Mouse (Mus musculus) cortical plate, adult 2 months (tissue): ENCODE measurements around the gene Eif3c. TPM values are rescaled to one million over a fixed set of nuclear protein-coding genes. Genes with fewer than 3 reads are reported as not detected.

Experiments used
- H3K27ac ChIP-seq: fragments of 200-500 bp; 2 replicates; pipeline ENCODE4 v1.5.1; 2012; ENCODE audit warnings: low read length, control low read depth, inconsistent platforms; ENCODE audit not compliant: insufficient read depth
- H3K4me1 ChIP-seq: fragments of 200-500 bp; 2 replicates; pipeline ENCODE4 v1.6.1; 2011; ENCODE audit warnings: low read length; ENCODE audit not compliant: control insufficient read depth, insufficient read depth
- H3K4me3 ChIP-seq: fragments of 200-500 bp; 2 replicates; pipeline ENCODE4 v1.5.1; 2011; ENCODE audit warnings: mild to moderate bottlenecking, low read length, control low read depth; ENCODE audit not compliant: insufficient read depth
- CTCF ChIP-seq: fragments of 200-500 bp; IDR thresholded peaks from 2 replicates; pipeline ENCODE4 v1.5.1; 2011; ENCODE audit warnings: mild to moderate bottlenecking, control low read depth, low read length; ENCODE audit not compliant: insufficient read depth; ENCODE audit errors: extremely low read depth
- POLR2A ChIP-seq: fragments of 200-500 bp; IDR thresholded peaks from 2 replicates; pipeline ENCODE4 v1.6.1; 2011; ENCODE audit warnings: mild to moderate bottlenecking, low read length, control low read depth; ENCODE audit not compliant: insufficient read depth; ENCODE audit errors: extremely low read depth
- polyA plus RNA-seq: library from polyadenylated mRNA; depleted of rRNA; stranded (reverse); fragments of >200 nt; gene quantifications from 2 replicates; pipeline ENCODE4 v1.2.3, GENCODE M21; 2012; rRNA removed

Gene Eif3c
- 102 and 103 TPM in 2 replicates for polyA plus RNA-seq

- Histone ChIP-seq H3K4me1 (no peaks in the 10 kb centered on the region), H3K4me3 (peak within 1 kb of the TSS; percentile 67), H3K27ac (no peak within 1 kb of the TSS)
- TF ChIP-seq POLR2A, result peak; percentile 86
- no peak for TF ChIP-seq CTCF
Measured at GRCm38 (mm10) chr7:126566094-126566765, at the start of gene Eif3c. Eif3c (minus strand) TSS chr7:126566411.

- no peak for TF ChIP-seq POLR2A
- no peak for TF ChIP-seq CTCF
- no peak overlapping the region for H3K27ac ChIP-seq
- no peak overlapping the region for H3K4me3 ChIP-seq
- no peaks in the 10 kb centered on the region for H3K4me1 ChIP-seq
Measured at GRCm38 (mm10) chr7:126612736-126613135, 46.5 kb upstream of the Eif3c start.

DNA sequence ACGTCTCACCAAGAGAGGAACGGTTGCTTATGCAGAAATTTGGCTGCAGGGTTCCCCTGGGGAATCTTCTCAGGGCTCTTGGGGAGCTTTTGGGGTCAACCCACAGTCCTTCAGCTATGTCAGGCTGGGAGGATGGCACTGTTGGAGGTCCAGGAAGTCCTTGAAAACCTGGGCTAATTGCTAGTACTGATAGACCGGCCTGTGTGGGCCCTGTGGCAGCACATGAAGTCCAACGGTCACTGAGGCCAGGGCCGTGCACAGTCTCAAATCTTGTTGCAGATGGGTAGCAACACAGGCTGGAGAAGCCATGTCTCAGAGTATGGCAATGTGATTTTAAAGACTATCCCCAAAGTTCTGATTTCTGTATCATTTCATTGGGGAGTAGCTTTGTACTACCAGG lies 41.6 kb upstream of the Eif3c start:
- Histone ChIP-seq H3K4me1 (no peaks in the 10 kb centered on the region), H3K4me3 (no peak overlapping the region), H3K27ac (no peak overlapping the region)
- TF ChIP-seq CTCF, result no peak
- TF ChIP-seq POLR2A, result no peak

DNA sequence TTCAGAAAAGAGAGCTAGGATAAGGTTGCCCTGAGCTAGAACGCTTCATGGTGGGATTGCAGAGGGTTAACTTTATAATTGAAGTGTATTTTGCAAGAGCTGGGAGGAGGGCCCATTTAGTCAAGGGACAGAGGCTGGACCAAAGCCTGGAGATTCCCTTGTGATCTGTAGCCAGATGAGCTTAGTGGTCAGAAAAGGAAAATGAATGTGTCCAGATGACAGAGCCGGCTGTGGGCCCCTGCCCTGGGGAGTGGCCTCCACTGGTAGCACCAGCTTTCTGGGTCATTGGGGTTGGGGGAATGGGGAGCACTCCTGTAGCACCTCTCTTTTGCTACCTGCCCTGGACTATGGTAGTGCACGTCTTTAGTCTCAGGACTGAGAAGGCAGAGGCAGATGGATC lies 40.9 kb upstream of the Eif3c start:
- TF ChIP-seq POLR2A (no peak), CTCF (no peak)
- Histone ChIP-seq H3K27ac (no peak overlapping the region), H3K4me1 (no peaks in the 10 kb centered on the region), H3K4me3 (no peak overlapping the region)

DNA sequence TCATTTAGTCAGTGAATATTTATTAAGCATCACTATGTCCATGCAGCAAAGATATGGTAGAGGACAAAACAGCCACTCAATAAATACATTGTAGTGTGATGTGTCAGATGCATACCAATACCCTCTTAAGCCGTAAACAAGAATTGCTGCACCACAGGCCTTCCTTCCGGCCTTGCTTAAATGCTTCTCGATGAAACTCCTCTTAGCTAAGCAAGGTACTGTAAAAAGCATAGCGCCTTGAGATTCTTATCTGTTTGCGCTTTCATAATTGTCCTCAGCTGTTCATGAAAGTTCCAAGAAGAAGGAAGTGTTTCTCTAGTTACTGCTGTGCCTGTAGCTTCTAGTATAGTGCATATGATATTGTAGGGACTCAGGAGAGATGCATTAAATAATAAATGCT lies 40.4 kb upstream of the Eif3c start:
- H3K4me1 ChIP-seq, result no peaks in the 10 kb centered on the region
- TF ChIP-seq CTCF, result no peak
- TF ChIP-seq POLR2A, result no peak
- no peak overlapping the region for H3K27ac ChIP-seq
- H3K4me3 ChIP-seq, result no peak overlapping the region

- Histone ChIP-seq H3K4me3 (no peak overlapping the region), H3K27ac (no peak overlapping the region), H3K4me1 (no peaks in the 10 kb centered on the region)
- no peak for TF ChIP-seq POLR2A
- no peak for TF ChIP-seq CTCF
Measured at GRCm38 (mm10) chr7:126602650-126603049, 36.4 kb upstream of the Eif3c start.

- no peak for TF ChIP-seq CTCF
- TF ChIP-seq POLR2A, result no peak
- Histone ChIP-seq H3K4me3 (no peak overlapping the region), H3K4me1 (no peaks in the 10 kb centered on the region), H3K27ac (no peak overlapping the region)
Measured at GRCm38 (mm10) chr7:126601896-126602295, 35.7 kb upstream of the Eif3c start.

DNA sequence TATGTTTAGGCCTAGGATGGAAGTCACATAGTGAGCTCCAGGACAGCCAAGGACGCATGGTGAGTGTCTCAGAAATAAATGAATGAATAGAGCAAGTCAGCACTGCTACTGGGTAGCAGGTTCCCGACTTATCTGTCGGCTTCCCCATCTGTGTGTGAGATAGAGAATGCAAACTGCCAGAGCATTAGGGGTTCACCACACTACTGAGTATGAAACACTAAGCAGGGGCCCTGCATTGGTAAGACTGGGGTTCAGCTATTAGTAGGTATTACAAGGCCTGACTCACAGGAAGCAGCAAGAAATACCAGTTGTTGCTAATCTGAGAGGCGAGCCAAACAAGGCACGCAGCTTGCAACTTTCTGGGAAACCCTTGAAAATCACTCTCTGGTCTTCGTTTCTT lies 32.7 kb upstream of the Eif3c start:
- Histone ChIP-seq H3K4me3 (no peak overlapping the region), H3K4me1 (no peaks in the 10 kb centered on the region), H3K27ac (no peak overlapping the region)
- TF ChIP-seq POLR2A (no peak), CTCF (no peak)

DNA sequence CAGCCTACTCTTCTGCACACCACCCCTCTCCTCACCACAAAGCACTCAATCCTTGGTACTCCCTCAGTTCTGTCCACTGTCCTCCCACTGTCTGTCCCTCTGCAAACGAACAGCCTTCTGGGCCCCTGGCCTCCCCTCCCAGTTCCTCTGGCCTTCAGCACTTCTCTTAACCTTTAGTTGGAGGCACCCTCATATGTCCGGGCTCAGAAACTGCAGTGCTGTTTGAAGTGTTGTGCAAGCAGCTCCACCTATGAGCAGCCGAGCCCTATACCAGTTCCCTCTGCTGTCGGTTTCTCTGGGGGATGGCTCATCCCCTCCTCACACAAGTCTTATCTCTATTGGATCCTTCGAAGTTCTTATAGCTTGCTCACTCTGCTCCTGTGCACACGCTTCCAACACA lies 30.2 kb upstream of the Eif3c start:
- Histone ChIP-seq H3K27ac (no peak overlapping the region), H3K4me1 (no peaks in the 10 kb centered on the region), H3K4me3 (no peak overlapping the region)
- TF ChIP-seq POLR2A (no peak), CTCF (no peak)

DNA sequence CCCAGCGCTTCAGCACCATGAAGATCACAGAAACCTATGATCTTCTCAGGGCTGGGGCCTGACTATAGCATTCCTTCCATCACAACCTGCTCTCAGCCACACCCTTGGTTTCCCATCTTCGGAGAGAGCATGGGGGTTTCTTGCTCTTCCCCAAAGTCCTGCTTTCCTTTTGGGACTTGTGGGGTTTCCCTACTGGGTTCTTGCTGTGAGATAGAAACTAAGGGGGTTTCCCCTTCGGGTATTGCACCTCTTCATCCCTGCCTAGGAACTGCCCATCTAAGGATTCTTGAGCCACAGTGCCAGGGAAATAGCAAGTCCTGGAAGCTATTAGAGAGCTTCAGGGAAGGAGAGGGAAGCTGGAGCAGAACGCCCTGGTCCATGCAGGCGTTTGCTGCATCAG lies 29.7 kb upstream of the Eif3c start:
- Histone ChIP-seq H3K4me3 (no peak overlapping the region), H3K27ac (no peak overlapping the region), H3K4me1 (no peaks in the 10 kb centered on the region)
- TF ChIP-seq CTCF (no peak), POLR2A (no peak)

- no peak within 1 kb of the TSS for H3K27ac ChIP-seq
- no peaks in the 10 kb centered on the region for H3K4me1 ChIP-seq
- H3K4me3 ChIP-seq, result no peak within 1 kb of the TSS
- TF ChIP-seq POLR2A, result no peak
- TF ChIP-seq CTCF, result no peak
Measured at GRCm38 (mm10) chr7:126594862-126595561, 28.8 kb upstream of the Eif3c start, which contains the start of gene Il27. Il27 (minus strand) TSS chr7:126594941.
